7 mouse cellular contexts compared by ENCODE assay signal in the genomic region with DNA sequence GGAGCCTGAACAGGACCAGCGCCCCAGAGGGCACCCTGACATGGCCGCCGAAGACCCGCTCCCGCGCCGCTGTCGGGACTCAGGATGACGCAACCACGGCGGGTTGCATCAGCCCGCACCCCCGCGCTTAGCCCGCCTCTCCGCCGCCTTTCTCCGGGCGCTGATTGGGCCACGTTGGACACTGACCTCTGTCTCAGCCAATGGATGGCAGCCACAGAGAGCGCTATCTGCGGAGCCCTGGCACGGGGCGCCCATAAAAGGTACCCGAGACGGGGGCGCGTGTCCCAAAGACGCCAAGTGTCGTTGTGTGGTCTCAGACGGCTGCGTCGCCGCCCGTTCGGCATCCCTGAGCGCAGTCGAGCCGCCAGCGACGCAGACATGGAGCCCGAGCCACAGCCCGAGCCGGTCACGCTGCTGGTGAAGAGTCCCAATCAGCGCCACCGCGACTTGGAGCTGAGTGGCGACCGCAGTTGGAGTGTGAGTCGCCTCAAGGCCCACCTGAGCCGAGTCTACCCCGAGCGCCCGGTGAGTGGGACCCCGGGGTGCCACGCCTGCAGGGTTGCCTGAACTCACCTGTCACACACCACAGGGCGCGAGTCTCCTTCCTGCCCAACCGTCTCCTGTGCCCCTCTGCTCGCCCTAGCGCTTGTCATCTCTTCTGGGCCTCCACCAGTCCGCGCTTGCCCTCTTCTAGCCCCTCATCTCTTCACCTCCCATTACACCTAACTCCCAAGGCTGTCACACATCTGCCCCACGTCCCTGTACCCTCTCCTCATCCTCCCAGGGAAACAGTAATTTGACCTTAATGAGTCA. TPM values are rescaled to one million over a fixed set of nuclear protein-coding genes. Genes with fewer than 3 reads are reported as not detected.
A peak's percentile ranks its signal among the peaks of the same experiment; 100 is the strongest.
DNase-seq lines count a peak whose midpoint lies in the region; ATAC-seq lines count a peak whose summit lies in the region.

TSS of gene Herpud1 (plus strand) at position 225 of the 813 bp plus-strand sequence.

- intact Hi-C loops in left cerebral cortex, postnatal 36 days (cut with DNase I) = loop anchor here (2.0 kb wide), 1 partner anchor 44 kb away; no protein-coding TSS in a partner anchor

- H3K4me3 ChIP-seq in intestine, embryonic 16.5 days (ENCODE audit: low read length) = peak within 1 kb of the TSS; percentile 89
- peak within 1 kb of the TSS; percentile 86 for H3K4me3 ChIP-seq in midbrain, embryonic 11.5 days (ENCODE audit: low read depth, low read length)

- no peaks in the 10 kb centered on the region for H3K27me3 ChIP-seq in intestine, embryonic 16.5 days (replicated peaks; ENCODE audit: control insufficient read depth, insufficient read depth, low read length)
- no peaks in the 10 kb centered on the region for H3K27me3 ChIP-seq in midbrain, embryonic 11.5 days (ENCODE audit: control insufficient read depth, insufficient read depth, low read length)

- peak; percentile 99 for ATAC-seq in intestine, embryonic 16.5 days
- ATAC-seq in midbrain, embryonic 11.5 days (ENCODE audit: low FRiP score) = peak; percentile 99

- H3K27ac ChIP-seq in intestine, embryonic 16.5 days (ENCODE audit: low read length) = peak within 1 kb of the TSS; percentile 92
- peak within 1 kb of the TSS; percentile 57 for H3K27ac ChIP-seq in midbrain, embryonic 11.5 days (ENCODE audit: low read depth, low read length)

- under 1% methylated on average over 65 of the region's 65 CpGs for whole genome bisulfite sequencing in intestine, embryonic 16.5 days
- under 1% methylated on average over 63 of the region's 65 CpGs for WGBS in midbrain, embryonic 11.5 days

- peak within 1 kb of the TSS; percentile 90 for H3K4me2 ChIP-seq in intestine, embryonic 16.5 days (ENCODE audit: low read depth, low read length)
- peak within 1 kb of the TSS; percentile 87 for H3K4me2 ChIP-seq in midbrain, embryonic 11.5 days

- H3K9me3 ChIP-seq in intestine, embryonic 16.5 days (ENCODE audit: control insufficient read depth, low read length) = no peaks in the 10 kb centered on the region
- H3K9me3 ChIP-seq in midbrain, embryonic 11.5 days (ENCODE audit: control insufficient read depth, low read length) = no peaks in the 10 kb centered on the region

- H3K4me1 ChIP-seq in intestine, embryonic 16.5 days (ENCODE audit: control insufficient read depth, insufficient read depth, low read length) = peaks cover 7% of the 10 kb centered on the region
- H3K4me1 ChIP-seq in midbrain, embryonic 11.5 days (ENCODE audit: control insufficient read depth, insufficient read depth, low read length) = peaks cover 6% of the 10 kb centered on the region

- H3K36me3 ChIP-seq in intestine, embryonic 16.5 days (ENCODE audit: control insufficient read depth, insufficient read depth, low read length) = peaks cover 20% of the 10 kb centered on the region
- H3K36me3 ChIP-seq in midbrain, embryonic 11.5 days (ENCODE audit: control insufficient read depth, insufficient read depth, low read length) = peaks cover 14% of the 10 kb centered on the region

- DNase-seq in adrenal gland, adult 2 months = peak; percentile 99
- DNase-seq in embryo, embryonic 11.5 days (ENCODE audit: low read depth, low spot score) = peak; percentile 86
- DNase-seq in gastrocnemius, postnatal 4 days (ENCODE audit: low spot score in 2 of 2) = peak; percentile 93 to 98
- DNase-seq in left cerebral cortex, postnatal 36 days (ENCODE audit: low spot score in 2 of 2) = peak; percentile 99
- peak; percentile 98 for DNase-seq in midbrain, embryonic 11.5 days (ENCODE audit: low spot score, missing footprints)
- DNase-seq in skeletal muscle tissue, adult 2 months (ENCODE audit: low read depth, low spot score) = peak; percentile 98

- peak within 1 kb of the TSS; percentile 98 for H3K9ac ChIP-seq in intestine, embryonic 16.5 days (ENCODE audit: low read depth, low read length)
- peak within 1 kb of the TSS; percentile 80 for H3K9ac ChIP-seq in midbrain, embryonic 11.5 days (ENCODE audit: low read length)

RNA-seq across cellular contexts. Expression of gene Herpud1, which starts in this region (rescaled TPM):
- total RNA-seq in adrenal gland, adult 2 months (2021) = 100 to 1,000 TPM in 1 of 2 experiments, 10 to 100 TPM in 1; 99.0 to 141 TPM
- polyA plus RNA-seq in adrenal gland, adult 2 months (2012; rRNA removed) = 188 and 195 TPM in 2 replicates
- 10 to 100 TPM; 57.2 to 58.0 TPM for total RNA-seq in gastrocnemius, postnatal 4 days (2021)
- 163 and 188 TPM in 2 replicates for polyA plus RNA-seq in intestine, embryonic 16.5 days (2015; fragmentation: Nextera tagmentation; extraction: Ambion mirVana)
- total RNA-seq in left cerebral cortex, postnatal 36 days (2021) = 10 to 100 TPM; 65.9 to 66.1 TPM
- polyA plus RNA-seq in midbrain, embryonic 11.5 days (2014; fragmentation: Nextera tagmentation; extraction: Ambion mirVana) = 56.8 and 60.4 TPM in 2 replicates

Comparison
In these comparisons a context has a peak if more than half of its experiments do, and no peak if none do; other contexts are left out.
1. Peak in every context shown above with its lines: DNase-seq, ATAC-seq, H3K4me3 ChIP-seq and H3K27ac ChIP-seq.